Mouse (Mus musculus): ENCODE measurements at regions not wholly inside any gene's neighbourhood (a gene's known extent, or its start where the extent isn't known, plus 50 kb on each side); places are given as distances from the start of the nearest gene placed in this dataset.

- H3K4me3 ChIP-seq (ENCODE audit: low read depth, low read length): no peak overlapping the region
- H3K9ac ChIP-seq: no peak overlapping the region
- H3K36me3 ChIP-seq (ENCODE audit: insufficient read depth): no peaks in the 10 kb centered on the region
- 33% methylated on average over 7 of the region's 7 CpGs for WGBS
- H3K4me1 ChIP-seq (ENCODE audit: insufficient read depth): no peaks in the 10 kb centered on the region
- no peak for TF ChIP-seq CTCF (IDR thresholded peaks at IDR 0.05; ENCODE audit: low read depth)
- no peaks in the 10 kb centered on the region for H3K27me3 ChIP-seq (ENCODE audit: insufficient read depth, low read length)
- ATAC-seq (peak; percentile 47; the same call in 1 of the 2 replicates), DNase-seq (peak; percentile 20)
- H3K9me3 ChIP-seq (ENCODE audit: low read length): no peaks in the 10 kb centered on the region
- H3K4me2 ChIP-seq (ENCODE audit: low read depth): no peak overlapping the region
- H3K27ac ChIP-seq (ENCODE audit: low read depth, low read length): no peak overlapping the region
These were observed 1919.0 kb upstream of the Gm8797 start for GRCm38 (mm10) chr3:3831411-3832286.
